Mouse (Mus musculus): Measurements from ENCODE around the gene Rnaseh2a.

Rnaseh2a gene

DNA sequence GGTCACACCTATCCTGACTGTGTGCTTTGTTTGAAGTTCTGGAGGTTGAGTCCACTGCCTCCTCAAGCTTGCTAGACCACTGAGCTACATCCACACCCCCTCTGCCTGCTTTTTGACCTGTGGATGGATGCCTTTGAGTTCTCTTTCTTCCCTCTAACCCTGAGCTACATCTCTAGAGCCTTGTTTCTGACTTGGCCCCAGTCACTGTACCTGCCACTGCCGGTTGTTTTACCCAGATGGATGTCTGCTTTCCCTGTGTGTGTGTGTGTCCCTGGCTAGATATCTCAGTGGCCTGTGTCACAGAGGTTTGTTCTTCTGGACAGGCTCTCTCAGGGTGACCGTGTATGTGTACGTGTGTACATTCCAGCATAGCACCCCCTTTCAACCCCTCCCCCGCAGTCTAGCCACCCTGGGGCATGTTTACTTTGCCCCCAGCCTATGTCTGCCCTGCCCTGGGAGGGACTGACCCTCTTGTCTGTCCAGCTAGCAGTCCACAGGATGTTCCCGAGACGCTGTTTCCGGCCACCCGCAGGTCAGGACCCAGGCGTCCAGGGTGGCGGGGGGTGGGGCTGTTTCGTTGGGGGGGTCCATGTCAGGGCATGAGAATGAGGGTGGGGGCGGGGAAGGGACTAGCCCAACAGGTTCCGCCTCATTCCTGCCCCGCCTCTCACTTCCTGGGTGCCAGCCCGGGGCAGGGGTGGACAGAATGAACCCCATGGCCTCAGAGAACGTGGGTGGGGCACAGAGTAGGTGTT lies 14.9 kb upstream of the Rnaseh2a start:
- peak; percentile 78 for DNase-seq (ENCODE audit: low spot score)

DNA sequence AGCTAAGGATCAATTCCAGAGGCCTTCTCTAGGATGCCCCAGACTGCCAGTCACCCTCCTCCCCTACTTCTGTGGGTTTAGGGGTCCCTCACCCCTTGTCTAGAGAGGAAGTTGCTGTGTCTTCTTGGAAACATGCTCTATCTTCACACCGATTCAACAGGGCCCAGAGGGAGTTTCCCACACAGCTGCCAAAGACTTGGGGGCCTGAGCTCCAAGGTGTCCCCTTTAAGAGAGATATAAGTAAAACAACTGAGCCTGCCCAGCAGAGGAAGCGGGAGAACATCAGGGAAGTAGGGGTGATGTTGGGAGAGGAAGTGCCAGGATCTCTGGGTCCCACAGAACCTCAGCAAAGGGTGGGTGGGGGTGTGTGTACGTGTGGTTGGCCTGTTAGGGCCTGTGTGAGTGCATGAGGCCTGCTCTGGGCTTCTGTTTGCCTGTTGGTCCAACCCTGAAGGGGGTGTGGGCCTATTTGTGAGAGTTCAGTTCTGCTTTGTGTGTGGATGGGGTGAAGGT lies 13.0 kb upstream of the Rnaseh2a start:
- DNase-seq (ENCODE audit: low spot score): peak; percentile 58

DNA sequence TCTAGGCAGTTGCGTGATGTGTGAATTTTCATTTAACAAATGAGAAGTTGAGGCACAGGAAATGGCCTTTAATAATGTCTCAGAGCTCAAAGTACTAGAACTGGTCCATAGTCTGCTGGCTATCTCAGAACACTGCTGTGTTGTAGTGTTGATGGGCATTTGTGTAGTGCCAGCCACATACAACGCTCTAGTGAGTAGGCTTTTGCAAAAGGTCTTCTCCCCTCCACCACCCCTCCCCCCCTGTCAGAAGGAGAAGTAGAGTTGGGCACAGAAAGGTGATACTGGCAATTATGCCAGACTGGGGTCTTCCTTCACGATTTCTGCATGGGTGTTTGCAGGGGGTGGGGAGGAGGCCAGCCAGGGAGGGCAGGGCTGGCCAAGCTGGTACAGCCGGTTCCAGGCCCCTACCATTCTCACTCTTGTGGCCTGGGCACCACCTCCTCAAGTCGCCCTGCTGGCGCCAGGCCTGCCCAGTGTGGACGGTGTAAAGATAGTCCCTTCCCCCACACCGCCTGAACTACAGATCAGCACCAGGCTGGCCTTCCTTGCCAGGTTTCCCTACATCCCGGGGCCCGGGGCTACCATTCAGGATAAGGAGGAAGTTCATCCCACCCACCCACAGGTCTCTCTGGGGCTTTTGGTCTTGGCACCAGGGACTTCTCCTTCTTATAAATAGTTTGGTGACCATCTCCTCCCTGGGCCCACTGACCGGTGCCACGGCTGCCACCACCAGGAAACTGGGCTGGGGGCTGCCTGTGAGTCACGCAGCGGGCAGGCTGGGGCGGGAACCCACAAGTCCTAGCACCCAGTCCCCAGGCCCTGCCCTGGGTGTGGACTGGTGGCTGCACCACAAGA lies 12.3 kb upstream of the Rnaseh2a start:
- DNase-seq (ENCODE audit: low spot score): peak; percentile 81

DNA sequence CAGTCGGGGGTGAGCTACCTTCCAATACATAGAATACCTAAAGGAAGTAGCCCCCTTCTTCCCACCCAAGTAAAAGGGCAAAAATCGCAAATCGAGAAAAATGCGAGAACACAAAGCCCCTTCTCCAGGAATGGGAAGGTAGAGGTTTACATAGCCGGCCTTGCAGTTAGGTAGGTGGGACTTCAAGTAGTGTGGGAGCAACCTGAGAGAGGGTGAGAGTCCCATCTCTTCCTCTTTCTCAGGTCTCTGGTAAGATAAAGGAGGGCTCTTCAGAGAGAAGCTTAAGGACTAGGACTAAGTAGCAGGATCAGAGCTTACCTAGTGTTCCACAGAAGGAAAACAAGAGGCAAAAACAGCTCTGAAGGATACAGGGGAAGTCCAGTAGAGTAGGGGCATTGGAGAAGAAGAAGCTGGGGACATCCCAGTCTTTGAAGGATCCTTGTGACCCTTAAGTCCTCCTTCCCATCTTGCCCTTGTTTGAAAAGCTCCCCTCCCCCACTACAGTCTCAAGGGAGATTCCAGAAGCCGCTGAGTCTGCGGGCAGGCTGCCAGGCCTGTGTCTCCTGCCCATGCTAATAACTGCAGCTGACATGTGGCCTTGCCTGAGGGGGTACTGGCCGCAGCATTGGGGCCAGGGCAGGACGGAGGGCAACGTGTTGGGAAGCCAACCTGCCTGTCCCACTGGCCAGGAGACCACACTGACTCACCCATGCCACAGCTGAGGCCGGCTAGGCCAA lies 11.2 kb upstream of the Rnaseh2a start:
- peak; percentile 89 for DNase-seq (ENCODE audit: low spot score)

DNA sequence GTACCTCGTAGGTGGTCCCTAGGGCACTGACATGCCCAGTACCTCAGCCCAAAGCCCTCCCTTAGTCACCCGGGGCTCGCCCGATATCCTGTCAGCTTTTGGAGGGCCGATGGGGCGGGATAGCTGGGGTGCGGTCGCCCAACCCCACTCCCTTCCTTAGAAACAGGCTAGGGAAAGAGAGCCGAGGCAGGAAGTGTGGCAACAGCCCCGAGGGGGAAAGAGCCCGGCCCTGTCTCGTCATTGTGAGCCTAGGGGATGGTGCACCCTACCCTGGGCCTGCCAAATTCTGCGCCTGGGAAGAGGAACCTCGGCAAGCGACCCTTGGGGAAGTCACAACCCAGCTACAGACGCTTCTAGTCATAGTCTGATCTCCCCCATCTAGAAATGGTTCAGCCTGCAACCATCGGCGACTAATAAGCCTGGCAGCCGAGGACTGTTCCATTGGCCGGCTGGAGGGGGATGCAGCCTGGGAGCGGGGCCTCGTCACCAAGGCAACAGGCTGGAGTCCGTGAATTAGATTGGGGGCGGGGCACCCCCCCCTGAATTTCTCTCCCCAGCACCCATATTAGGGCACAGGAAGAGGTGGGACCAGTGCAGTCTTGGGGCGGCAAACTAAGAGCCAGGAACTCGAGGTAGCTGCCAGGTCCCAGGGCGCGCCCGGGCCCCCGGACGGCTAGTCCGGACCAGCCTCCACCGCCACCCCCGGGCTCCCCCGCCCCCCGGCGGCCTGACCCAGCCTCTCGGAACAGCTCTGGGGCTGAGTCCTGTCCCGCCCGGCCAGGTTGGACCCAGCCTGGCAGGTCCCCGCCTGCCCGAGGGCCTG lies 10.2 kb upstream of the Rnaseh2a start:
- DNase-seq (ENCODE audit: low spot score): peak; percentile 94

DNA sequence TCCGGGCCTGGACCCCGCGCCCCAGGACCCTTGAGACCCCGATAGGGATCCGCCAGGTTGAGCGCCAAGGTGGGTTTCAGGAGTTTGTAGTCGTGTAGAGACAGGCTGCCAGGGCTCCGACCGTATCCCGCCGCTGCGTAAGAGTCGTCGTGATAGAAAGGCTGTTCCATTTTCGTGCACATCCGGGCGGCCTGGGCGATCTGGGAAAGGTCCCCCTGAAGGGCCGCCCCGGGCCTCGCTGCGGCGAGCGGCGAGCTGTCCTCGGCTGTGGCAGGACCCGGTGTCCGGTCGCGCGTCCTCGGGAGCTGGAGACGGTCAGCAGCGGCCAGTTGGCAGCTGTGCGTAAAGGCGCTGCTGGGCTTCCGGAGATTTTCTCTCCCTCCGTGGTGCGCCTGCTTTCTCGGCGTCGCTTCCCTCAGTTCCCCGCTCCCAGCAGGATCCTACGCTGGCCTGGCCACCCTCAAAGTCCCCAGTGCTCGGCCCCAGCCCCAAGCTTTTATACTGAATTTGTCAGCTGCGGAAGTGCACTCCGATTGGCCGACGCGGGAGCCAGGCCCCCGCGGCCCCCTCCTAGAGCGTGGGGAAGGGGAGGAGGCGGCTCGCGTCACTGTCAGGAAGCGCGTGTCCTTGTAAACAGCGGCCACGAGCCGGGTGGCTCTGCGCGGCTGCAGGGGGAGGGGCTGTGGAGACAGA lies 8.8 kb upstream of the Rnaseh2a start, which contains the start of gene Junb:
Gene Junb (minus strand): TSS at position 471 of the 693 bp plus-strand sequence.
- peak; percentile 95 for DNase-seq (ENCODE audit: low spot score)

DNA sequence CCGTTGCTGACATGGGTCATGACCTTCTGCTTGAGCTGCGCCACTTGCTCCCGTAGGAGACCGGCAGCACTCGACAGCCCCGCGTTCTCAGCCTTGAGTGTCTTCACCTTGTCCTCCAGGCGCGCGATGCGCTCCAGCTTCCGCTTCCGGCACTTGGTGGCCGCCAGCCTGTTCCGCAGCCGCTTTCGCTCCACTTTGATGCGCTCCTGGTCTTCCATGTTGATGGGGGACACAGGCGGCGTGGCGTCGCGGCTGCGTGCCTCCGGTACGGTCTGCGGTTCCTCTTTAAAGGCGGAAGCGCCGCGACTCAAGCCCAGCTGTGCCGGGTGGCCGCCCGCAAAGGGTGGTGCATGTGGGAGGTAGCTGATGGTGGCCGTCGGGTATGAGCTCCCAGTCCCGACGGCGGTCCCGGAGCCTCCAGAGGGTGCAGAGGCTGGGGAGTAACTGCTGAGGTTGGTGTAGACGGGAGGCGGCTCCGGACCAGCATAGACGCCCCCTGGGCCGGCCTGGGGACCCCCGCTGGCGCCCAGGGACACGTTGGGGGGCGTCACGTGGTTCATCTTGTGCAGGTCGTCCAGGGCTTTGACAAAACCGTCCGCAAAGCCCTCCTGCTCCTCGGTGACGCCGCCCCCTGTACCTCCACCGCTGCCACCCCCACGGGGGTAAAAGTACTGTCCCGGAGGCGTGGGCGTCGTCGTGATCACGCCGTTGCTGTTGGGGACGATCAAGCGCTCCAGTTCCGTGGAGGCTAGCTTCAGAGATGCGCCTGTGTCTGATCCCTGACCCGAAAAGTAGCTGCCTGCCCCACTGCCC lies 8.1 kb upstream of the Rnaseh2a start:
- peak; percentile 67 for DNase-seq (ENCODE audit: low spot score)

DNA sequence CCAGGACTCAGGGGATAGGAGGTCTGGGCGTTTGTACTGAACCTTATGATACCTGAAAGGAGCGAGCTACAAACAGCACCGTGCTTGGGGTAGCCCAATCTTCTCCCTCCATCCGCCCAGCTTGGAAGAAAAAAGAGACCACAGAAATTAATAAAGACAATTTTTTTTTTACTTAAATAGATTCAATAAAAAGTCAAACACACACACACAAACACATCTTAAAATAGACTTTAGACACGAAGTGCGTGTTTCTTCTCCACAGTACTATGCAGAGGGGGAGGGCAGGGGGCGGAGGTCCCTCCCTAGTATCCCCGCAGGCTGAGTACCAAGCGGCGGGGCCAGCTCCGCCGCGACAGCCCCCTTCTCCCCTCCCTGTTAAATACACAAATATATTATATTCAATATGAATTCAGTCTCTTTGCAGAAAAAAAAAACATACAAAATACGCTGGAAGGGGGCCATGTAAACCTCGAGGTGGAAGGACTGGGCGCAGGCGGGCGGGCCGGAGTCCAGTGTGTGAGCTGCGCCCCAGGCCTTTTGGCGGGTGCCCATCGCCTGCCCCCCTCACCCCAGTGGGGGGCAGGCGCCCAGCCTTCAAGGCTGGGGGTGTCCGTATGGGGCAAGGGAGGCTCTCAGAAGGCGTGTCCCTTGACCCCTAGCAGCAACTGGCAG lies 7.3 kb upstream of the Rnaseh2a start:
- DNase-seq (ENCODE audit: low spot score): no peak

DNA sequence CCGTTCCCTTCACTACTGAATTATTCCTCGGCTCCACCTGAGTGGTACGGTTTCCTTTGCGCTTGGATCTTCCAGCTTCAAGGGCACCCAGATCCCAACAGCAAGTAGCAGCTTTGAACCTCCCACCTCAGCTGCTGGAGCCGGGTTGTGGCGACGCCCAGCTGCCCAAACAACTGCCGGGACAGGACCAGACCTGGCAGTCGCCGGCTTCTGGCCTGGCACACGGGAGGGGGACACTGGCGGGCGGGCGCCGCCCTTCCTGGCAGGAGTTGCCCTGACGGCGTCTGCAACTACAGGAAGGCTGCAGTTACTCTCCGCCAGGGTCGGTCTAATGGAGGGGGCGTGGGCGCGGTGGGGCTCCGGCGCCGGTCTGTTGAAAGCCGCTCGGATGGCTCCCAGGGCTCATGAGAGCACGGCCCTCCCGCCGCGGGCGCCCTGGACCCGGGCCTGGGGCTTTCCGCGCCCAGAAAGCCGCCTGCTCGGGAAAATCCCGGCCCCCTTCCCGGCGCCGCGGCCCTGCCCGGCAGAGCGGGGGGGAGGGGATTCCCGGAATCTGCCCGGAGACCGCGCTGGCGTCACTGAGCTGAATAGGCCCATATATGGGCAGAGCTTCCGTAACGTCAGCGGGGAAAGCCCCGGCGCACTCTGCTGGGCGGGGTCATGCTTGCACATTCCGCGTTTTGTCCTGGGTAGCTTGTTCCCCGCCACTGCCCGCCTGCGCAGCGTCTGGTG lies 6.6 kb upstream of the Rnaseh2a start:
- peak; percentile 97 for DNase-seq (ENCODE audit: low spot score)

DNA sequence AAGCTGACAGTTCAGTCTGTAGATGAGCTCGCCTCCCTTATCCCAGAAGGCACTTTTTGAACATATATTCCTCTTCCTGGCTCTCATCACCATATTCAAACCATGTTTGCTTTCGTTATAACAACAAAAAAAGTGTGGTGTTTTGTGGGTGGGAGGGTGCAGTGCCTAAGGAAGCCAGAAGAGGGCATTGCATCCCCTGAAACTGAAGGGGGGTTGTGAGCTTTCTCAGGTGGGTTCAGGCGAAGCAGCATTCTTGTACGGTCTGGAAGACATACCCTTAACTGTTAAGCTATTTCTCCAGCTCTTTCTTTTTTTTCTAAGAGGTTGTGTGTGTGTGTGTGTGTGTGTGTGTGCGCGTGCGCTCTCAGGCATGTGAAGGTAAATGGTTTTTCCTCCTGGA lies 5.9 kb upstream of the Rnaseh2a start:
- DNase-seq (ENCODE audit: low spot score): peak; percentile 68

DNA sequence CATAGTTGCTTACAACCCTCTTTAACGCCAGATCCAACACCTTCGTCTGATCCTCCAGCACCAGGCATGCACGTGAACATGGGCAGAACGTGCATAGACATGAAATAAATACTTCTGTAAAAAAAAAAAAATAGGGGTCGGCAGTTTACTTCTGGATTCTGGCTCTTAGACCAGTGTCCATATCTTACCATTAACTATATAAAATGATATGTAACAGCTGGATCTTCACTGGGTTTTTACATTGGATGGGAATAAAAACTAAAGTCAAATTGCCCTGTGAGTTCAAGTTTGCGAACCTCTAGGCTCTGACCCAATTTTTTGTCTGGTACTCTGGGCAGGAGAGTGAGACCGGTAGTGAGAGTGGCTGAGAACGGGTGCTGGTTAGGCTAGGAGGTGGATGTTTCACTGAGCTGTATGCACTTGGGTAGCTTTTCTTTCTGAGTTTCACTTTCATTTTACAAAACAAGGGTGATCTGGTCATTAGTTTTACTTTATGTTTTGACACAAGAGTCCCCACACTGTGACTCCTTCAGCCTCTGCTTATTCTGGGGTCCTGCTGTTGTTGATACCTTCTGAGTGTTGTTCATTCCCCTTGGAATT lies 5.1 kb upstream of the Rnaseh2a start:
- no peak for DNase-seq (ENCODE audit: low spot score)

DNA sequence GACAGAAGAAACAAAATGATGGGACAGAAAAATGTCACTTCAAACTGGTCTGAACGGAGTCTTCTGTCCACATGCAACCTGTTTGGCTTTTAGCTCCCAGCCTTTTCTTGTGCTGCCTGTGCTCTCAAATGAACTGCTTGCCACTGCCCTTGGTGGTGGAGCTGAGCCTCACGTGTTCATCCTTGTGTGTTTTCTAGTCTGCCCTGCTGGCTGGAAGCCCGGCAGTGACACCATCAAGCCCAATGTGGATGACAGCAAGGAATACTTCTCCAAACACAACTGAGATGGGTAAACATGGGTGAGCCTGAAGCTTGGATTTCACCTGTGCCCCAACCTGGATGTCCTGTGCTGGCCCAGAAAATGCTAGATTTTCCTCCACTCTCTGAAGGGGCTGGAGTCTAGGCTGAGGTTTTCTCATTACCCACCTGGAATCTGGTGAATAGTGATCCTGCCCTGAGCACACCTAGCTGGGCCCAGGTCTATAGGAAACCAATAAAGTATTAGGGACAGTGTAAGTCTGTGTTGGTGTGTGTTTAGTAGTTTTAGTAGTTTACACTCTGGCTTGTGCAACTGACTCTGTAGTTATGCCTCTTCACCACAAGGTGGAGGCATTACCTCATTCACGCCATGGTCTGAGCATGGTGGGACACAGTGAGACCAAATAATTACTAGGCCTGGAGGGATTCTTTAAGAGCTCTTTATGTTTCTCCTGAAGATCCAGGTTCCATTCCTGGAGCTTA lies 4.4 kb upstream of the Rnaseh2a start:
- no peak for DNase-seq (ENCODE audit: low spot score)

DNA sequence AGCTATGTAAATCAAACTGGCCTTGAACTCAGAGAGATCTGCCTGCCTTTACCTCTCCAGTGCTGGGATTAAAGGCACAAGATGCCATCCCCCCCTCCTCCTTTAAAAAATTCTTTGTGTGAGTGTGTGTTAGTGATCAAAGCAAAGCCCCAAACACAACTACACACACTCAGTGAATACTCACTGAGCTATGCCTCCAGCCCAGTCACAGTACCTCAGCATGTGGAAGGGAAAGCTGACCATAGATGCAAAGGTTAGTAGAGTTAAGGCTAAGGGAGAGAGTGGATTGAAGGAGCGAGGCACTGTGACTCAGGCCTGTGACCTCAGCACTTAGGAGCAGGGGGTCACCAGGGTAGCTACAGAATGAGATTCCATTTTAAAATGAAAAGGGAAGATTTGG lies 3.5 kb upstream of the Rnaseh2a start:
- no peak for DNase-seq (ENCODE audit: low spot score)

DNA sequence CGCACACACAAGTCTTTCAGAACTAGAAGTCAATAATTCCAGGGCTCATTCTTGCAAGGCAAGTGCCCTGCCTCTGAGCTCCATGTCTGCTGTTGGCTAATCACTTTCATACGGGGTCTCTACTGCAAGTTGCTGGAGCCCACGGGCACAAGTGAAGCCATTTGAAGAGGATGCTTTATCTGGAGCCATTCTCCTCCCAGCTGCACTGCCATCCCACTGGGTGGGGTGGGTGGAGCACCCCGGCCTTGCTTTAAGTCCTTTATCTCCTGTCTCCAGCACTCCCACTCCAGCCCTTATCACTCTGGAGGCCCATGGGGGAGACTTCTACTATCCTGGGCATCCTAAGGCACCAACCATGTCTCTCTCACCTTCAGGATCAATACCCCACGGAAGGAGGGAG lies 1.3 kb upstream of the Rnaseh2a start:
- no peak for DNase-seq (ENCODE audit: low spot score)

DNA sequence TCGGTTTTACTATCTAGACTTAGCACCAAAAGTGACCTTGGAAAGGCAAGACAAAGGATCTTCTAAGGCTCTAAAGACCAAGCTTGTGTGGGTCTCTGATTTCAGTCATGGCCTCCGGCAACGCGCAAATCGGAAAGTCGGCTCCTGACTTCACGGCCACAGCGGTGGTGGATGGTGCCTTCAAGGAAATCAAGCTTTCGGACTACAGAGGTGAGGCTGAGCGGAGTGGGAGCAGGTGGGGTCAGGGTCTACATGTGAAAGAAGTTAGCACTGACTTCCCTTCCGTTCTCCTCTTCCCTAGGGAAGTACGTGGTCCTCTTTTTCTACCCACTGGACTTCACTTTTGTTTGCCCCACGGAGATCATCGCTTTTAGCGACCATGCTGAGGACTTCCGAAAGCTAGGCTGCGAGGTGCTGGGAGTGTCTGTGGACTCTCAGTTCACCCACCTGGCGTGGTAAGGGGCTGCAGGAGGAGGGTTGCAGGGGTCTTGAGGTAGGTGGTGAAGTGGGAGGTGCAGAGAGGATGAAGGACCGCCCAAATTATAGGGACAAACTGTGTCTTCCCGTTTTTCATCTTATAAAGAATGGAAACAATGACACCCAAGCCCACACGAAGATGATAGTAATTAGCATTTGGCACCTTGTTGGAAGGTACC lies 696 bp upstream of the Rnaseh2a start:
- DNase-seq (ENCODE audit: low spot score): no peak

DNA sequence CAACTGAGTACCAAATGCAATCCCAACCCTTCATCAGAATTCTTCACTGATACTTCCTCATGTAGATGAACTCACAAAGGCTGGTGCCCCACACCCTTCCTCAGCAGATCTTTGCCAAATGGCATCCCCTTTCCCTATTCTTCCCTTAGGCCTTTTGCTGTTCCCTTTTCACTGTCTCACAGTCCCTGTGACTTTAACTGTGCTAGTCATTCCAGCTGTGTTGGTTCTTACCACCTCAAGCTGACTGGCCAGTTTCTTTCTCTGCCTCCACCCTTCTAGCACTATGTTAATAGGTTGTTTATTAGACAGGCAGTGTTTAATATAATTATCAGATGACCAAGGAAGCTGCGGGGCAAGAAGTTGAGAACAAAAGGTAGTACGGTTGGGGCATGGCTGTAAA lies 917 bp downstream of the Rnaseh2a start:
- DNase-seq (ENCODE audit: low spot score): no peak
